Mouse (Mus musculus): ENCODE results near the gene Sfr1.

- TF ChIP-seq CTCF (IDR thresholded peaks at IDR 0.05; ENCODE audit: insufficient read depth, low read depth, low read length) = no peak
- no peak for TF ChIP-seq POLR2A (IDR thresholded peaks at IDR 0.05; ENCODE audit: insufficient read depth, low read depth, low read length)
Observed at GRCm38 (mm10) chr19:47696411-47696810, 35.1 kb upstream of the Sfr1 start.

All from olfactory bulb, adult 2 months (tissue).